Mouse (Mus musculus): Measurements from ENCODE around the gene Stard13. TPM values are rescaled to one million over a fixed set of nuclear protein-coding genes. Genes with fewer than 3 reads are reported as not detected.

The Stard13 gene
- polyA plus RNA-seq, 1 experiment from 2014 or later = 1.4 TPM

GRCm38 (mm10) chr5:151001111-151001510, 232.5 kb downstream of the Stard13 start:
- no peak overlapping the region for H3K4me2 ChIP-seq
- WGBS (ENCODE audit: insufficient replicate concordance) = 78% methylated on average over 7 of the region's 7 CpGs

GRCm38 (mm10) chr5:150996586-150996985, 237.1 kb downstream of the Stard13 start:
- H3K4me1 ChIP-seq (ENCODE audit: control insufficient read depth, insufficient read depth, low read length) = no peaks in the 10 kb centered on the region
- ATAC-seq (replicated peaks; ENCODE audit: insufficient number of reproducible peaks, low FRiP score, low TSS enrichment) = no peak
- H3K4me2 ChIP-seq = no peak overlapping the region
- H3K9ac ChIP-seq (ENCODE audit: low read depth, low read length) = no peak overlapping the region
- no peak overlapping the region for H3K4me3 ChIP-seq (ENCODE audit: low read depth, low read length)
- WGBS (ENCODE audit: insufficient replicate concordance) = 68% methylated on average over 2 of the region's 2 CpGs
- H3K27ac ChIP-seq (ENCODE audit: low read depth, low read length) = no peak overlapping the region
- no peaks in the 10 kb centered on the region for H3K27me3 ChIP-seq (ENCODE audit: control insufficient read depth, insufficient read depth, low read length)
- H3K9me3 ChIP-seq (replicated peaks; ENCODE audit: control insufficient read depth, low read length) = no peaks in the 10 kb centered on the region
- no peaks in the 10 kb centered on the region for H3K36me3 ChIP-seq (ENCODE audit: control insufficient read depth, insufficient read depth, low read length)

More at GRCm38 (mm10) chr5:151001111-151001510, 232.5 kb downstream of the Stard13 start:
- Histone ChIP-seq H3K9me3 (replicated peaks; ENCODE audit: control insufficient read depth, low read length) (no peaks in the 10 kb centered on the region), H3K27me3 (ENCODE audit: control insufficient read depth, insufficient read depth, low read length) (no peaks in the 10 kb centered on the region), H3K4me3 (ENCODE audit: low read depth, low read length) (no peak overlapping the region), H3K27ac (ENCODE audit: low read depth, low read length) (no peak overlapping the region), H3K36me3 (ENCODE audit: control insufficient read depth, insufficient read depth, low read length) (no peaks in the 10 kb centered on the region), H3K4me1 (ENCODE audit: control insufficient read depth, insufficient read depth, low read length) (no peaks in the 10 kb centered on the region), H3K9ac (ENCODE audit: low read depth, low read length) (no peak overlapping the region)
- no peak for ATAC-seq (replicated peaks; ENCODE audit: insufficient number of reproducible peaks, low FRiP score, low TSS enrichment)

GRCm38 (mm10) chr5:150994096-150994495, 239.5 kb downstream of the Stard13 start:
- Histone ChIP-seq H3K27ac (ENCODE audit: low read depth, low read length) (no peak overlapping the region), H3K36me3 (ENCODE audit: control insufficient read depth, insufficient read depth, low read length) (no peaks in the 10 kb centered on the region), H3K4me3 (ENCODE audit: low read depth, low read length) (no peak overlapping the region), H3K4me2 (no peak overlapping the region), H3K9ac (ENCODE audit: low read depth, low read length) (no peak overlapping the region), H3K4me1 (ENCODE audit: control insufficient read depth, insufficient read depth, low read length) (no peaks in the 10 kb centered on the region), H3K9me3 (replicated peaks; ENCODE audit: control insufficient read depth, low read length) (no peaks in the 10 kb centered on the region), H3K27me3 (ENCODE audit: control insufficient read depth, insufficient read depth, low read length) (no peaks in the 10 kb centered on the region)
- no peak for ATAC-seq (replicated peaks; ENCODE audit: insufficient number of reproducible peaks, low FRiP score, low TSS enrichment)
- WGBS (ENCODE audit: insufficient replicate concordance) = 79% methylated on average over 7 of the region's 7 CpGs

Other genes with a start within 250 kb of the Stard13 start
- gene Gm42906, start 194.3 kb upstream of the Stard13 start, polyA plus RNA-seq (2014; fragmentation: Nextera tagmentation; extraction: Ambion mirVana) = not detected in 2 replicates

Data from heart, embryonic 11.5 days (tissue).